Mouse (Mus musculus) heart, embryonic 13.5 days (tissue): ENCODE measurements around the gene Pgm2l1. TPM values are rescaled to one million over a fixed set of nuclear protein-coding genes. Genes with fewer than 3 reads are reported as not detected.

ENCODE experiments used
- ATAC-seq: fragments of 200-750 bp; cut with Nextera tagmentation; 2 replicates; pipeline ENCODE4 v1.8.0; 2017; ENCODE audit warnings: moderate TSS enrichment; ENCODE audit not compliant: insufficient number of reproducible peaks, low FRiP score, low TSS enrichment; ENCODE audit errors: extremely low read depth
- H3K27ac ChIP-seq: fragments of 300-500 bp; sonication (generic); replicated peaks from 2 replicates; pipeline ENCODE4 v1.5.1; 2015; ENCODE audit warnings: moderate library complexity, mild to moderate bottlenecking, inconsistent platforms
- H3K27me3 ChIP-seq: fragments of 300-500 bp; sonication (generic); replicated peaks from 2 replicates; pipeline ENCODE4 v1.6.1; 2015; ENCODE audit warnings: mild to moderate bottlenecking, inconsistent platforms
- H3K36me3 ChIP-seq: fragments of 300-500 bp; sonication (generic); 2 replicates; pipeline ENCODE4 v1.6.1; 2015; ENCODE audit warnings: mild to moderate bottlenecking, inconsistent platforms
- H3K4me1 ChIP-seq: fragments of 300-500 bp; sonication (generic); 2 replicates; pipeline ENCODE4 v1.6.1; 2015; ENCODE audit warnings: inconsistent platforms
- H3K4me2 ChIP-seq: fragments of 300-500 bp; sonication (generic); 2 replicates; pipeline ENCODE4 v1.6.1; 2015; ENCODE audit warnings: inconsistent platforms, mild to moderate bottlenecking, moderate library complexity
- H3K4me3 ChIP-seq: fragments of 300-500 bp; sonication (generic); 2 replicates; pipeline ENCODE4 v1.5.1; 2015; ENCODE audit warnings: moderate library complexity, mild to moderate bottlenecking, inconsistent platforms
- H3K9ac ChIP-seq: fragments of 300-500 bp; sonication (generic); 2 replicates; pipeline ENCODE4 v1.6.1; 2015; ENCODE audit warnings: inconsistent platforms, mild to moderate bottlenecking, moderate library complexity
- H3K9me3 ChIP-seq: fragments of 300-500 bp; sonication (generic); 2 replicates; pipeline ENCODE4 v1.6.1; 2016; ENCODE audit warnings: inconsistent platforms
- WGBS: fragments of 180-500 bp; shearing (Covaris S2); methylation state at CpG from one replicate; pipeline ENCODE4 v1.1.7; 2015; ENCODE audit warnings: mixed read lengths; 5-methylcytosine and 5-hydroxymethylcytosine counted together
- polyA plus RNA-seq: library from polyadenylated mRNA; unstranded; fragments of >200 nt; fragmentation: Nextera tagmentation; extraction: Ambion mirVana; gene quantifications from 2 replicates; pipeline ENCODE4 v1.2.1, GENCODE M21; 2015

Pgm2l1 gene
- polyA plus RNA-seq, 1 experiment from 2014 or later = 2.1 TPM

GRCm38 (mm10) chr7:100296699-100297098 lies 69.5 kb downstream of the Pgm2l1 start:
- no peak for ATAC-seq
- Histone ChIP-seq H3K36me3 (peaks cover 49% of the 10 kb centered on the region), H3K27ac (no peak overlapping the region), H3K4me3 (no peak overlapping the region), H3K27me3 (no peaks in the 10 kb centered on the region), H3K9me3 (no peaks in the 10 kb centered on the region), H3K9ac (no peak overlapping the region), H3K4me1 (peaks cover 28% of the 10 kb centered on the region), H3K4me2 (no peak overlapping the region)
- WGBS = 73% methylated on average over 6 of the region's 6 CpGs

GRCm38 (mm10) chr7:100298861-100299510 lies 71.8 kb downstream of the Pgm2l1 start:
- no peaks in the 10 kb centered on the region for H3K9me3 ChIP-seq
- H3K9ac ChIP-seq = no peak overlapping the region
- H3K4me2 ChIP-seq = no peak overlapping the region
- peak overlapping the region; percentile 68 for H3K27ac ChIP-seq
- H3K4me3 ChIP-seq = no peak overlapping the region
- WGBS = 62% methylated on average over 14 of the region's 14 CpGs
- no peak for ATAC-seq
- peaks cover 34% of the 10 kb centered on the region for H3K36me3 ChIP-seq
- peaks cover 40% of the 10 kb centered on the region for H3K4me1 ChIP-seq
- H3K27me3 ChIP-seq = no peaks in the 10 kb centered on the region

- peaks cover 19% of the 10 kb centered on the region; the same call in 1 of the 2 replicates for H3K36me3 ChIP-seq
- H3K9me3 ChIP-seq = no peaks in the 10 kb centered on the region
- ATAC-seq = no peak; the same call in 1 of the 2 replicates
- H3K4me1 ChIP-seq = peaks cover 40% of the 10 kb centered on the region
- no peak overlapping the region for H3K9ac ChIP-seq
- H3K27me3 ChIP-seq = no peaks in the 10 kb centered on the region
- no peak overlapping the region for H3K4me3 ChIP-seq
- no peak overlapping the region for H3K4me2 ChIP-seq
- WGBS = 27% methylated on average over 3 of the region's 3 CpGs
- H3K27ac ChIP-seq = peak overlapping the region; percentile 80
Observed at GRCm38 (mm10) chr7:100301390-100301789, 74.2 kb downstream of the Pgm2l1 start.

DNA sequence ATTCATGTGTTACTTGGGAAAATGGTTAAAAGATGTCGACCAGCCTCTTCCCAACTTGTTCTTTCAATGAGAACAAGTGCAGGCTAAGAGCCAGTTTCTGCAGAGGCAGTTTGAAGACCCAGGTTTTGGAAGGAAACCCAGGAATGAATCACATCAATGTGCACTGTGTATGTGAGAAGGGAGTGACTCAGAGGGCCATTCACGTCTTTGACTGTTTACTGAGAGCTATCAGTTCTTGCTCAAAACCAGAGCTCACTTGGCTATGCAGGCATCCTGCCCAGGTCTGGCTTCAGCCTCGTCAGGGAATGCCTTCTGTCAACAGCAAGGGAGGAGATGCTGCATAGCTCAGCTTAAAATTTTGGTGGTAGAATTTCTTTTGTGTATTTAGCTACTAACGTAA lies 75.1 kb downstream of the Pgm2l1 start:
- no peaks in the 10 kb centered on the region for H3K9me3 ChIP-seq
- H3K4me3 ChIP-seq = no peak overlapping the region
- H3K36me3 ChIP-seq = peaks cover 12% of the 10 kb centered on the region; the same call in 1 of the 2 replicates
- no peak; the same call in 1 of the 2 replicates for ATAC-seq
- 39% methylated on average over 4 of the region's 4 CpGs for WGBS
- no peak overlapping the region for H3K4me2 ChIP-seq
- peak overlapping the region; percentile 15; the same call in 1 of the 2 replicates for H3K9ac ChIP-seq
- H3K27me3 ChIP-seq = no peaks in the 10 kb centered on the region
- H3K4me1 ChIP-seq = peaks cover 40% of the 10 kb centered on the region
- H3K27ac ChIP-seq = peak overlapping the region; percentile 80

DNA sequence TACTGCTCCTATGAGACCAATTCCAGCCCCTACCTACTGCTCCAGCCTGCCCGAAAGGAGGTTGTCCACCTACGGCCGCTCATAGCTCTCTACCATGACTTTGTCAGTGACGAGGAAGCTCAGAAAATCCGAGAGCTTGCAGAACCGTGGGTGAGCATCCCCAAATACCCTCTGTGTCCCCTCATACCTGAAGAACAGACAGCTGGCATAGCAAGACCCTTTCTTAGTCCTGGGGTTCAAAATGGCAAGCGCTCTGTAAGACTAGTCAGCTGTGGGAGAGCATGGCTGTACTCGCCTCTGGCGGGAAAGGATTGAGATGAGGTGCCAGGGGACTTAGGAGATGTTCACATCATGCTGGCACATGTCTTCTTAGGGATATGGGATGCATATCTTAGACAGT lies 78.7 kb downstream of the Pgm2l1 start:
- Histone ChIP-seq H3K9me3 (no peaks in the 10 kb centered on the region), H3K4me1 (peaks cover 43% of the 10 kb centered on the region), H3K27ac (no peak overlapping the region), H3K36me3 (no peaks in the 10 kb centered on the region), H3K4me2 (no peak overlapping the region), H3K4me3 (no peak overlapping the region), H3K9ac (no peak overlapping the region), H3K27me3 (no peaks in the 10 kb centered on the region)
- ATAC-seq = no peak
- WGBS = 87% methylated on average over 9 of the region's 9 CpGs

DNA sequence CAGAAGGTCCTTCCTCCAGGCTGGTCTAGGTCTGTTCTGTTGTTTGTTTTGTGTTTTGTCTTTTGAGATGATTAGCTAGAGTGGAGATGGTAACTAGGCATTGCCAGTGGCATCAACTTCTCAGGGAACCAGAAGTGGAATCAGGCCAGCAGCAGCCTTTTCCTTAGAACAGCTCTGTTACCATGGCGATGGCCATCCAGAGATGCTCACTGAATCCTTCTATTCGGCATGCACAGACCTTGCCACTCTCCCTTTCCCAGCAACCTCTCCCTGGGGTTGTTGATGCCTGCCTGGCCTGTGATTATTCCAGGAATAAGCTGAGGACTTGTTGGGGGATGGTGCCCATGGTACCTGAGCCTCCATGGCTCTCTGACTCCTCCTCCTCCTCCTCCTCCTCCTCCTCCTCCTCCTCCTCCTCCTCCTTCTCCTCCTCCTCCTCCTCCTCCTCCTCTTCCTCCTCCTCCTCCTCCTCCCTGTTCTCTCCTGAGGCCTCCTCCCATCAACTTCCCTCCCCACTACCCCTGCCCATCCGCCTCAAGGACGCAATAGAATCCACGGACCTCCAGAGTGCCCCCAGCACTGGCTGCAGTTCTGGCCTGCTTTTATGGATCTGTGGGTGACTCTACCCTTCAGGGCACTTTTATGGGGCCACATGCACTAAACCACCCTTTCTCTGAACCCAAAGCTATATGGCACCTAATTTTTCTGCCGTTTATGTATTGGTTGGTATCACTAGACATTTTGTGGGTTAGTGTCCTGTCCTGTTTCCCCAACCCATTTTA lies 80.9 kb downstream of the Pgm2l1 start:
- no peak for ATAC-seq
- peaks cover 1% of the 10 kb centered on the region for H3K36me3 ChIP-seq
- no peak overlapping the region for H3K4me3 ChIP-seq
- H3K27me3 ChIP-seq = no peaks in the 10 kb centered on the region
- no peak overlapping the region for H3K4me2 ChIP-seq
- 71% methylated on average over 6 of the region's 6 CpGs for WGBS
- H3K4me1 ChIP-seq = peaks cover 30% of the 10 kb centered on the region
- no peaks in the 10 kb centered on the region for H3K9me3 ChIP-seq
- H3K27ac ChIP-seq = no peak overlapping the region
- H3K9ac ChIP-seq = no peak overlapping the region; the same call in 1 of the 2 replicates

DNA sequence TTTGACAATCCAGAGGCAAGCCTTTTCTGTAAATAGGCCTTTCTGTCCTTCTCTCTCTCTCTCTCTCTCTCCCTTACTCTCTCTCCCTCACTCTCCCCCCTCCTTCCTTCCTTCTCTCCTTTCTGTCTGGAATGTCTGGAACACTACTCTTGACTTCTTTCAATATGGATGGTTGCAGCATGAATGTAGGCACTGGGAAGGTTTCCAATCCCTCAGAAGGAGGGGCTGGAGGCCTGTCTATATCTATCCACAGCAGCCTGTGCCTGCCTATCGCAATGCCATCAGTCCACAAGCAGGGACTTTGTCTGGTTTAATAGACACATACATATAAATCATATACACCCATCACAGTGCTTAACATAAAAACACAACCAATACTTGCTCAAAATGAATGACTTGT lies 82.0 kb downstream of the Pgm2l1 start:
- H3K36me3 ChIP-seq = peaks cover 4% of the 10 kb centered on the region
- no peaks in the 10 kb centered on the region for H3K9me3 ChIP-seq
- H3K4me2 ChIP-seq = no peak overlapping the region
- WGBS = 22% methylated on average over 1 of the region's 1 CpGs
- H3K27me3 ChIP-seq = no peaks in the 10 kb centered on the region
- no peak overlapping the region for H3K4me3 ChIP-seq
- H3K9ac ChIP-seq = peak overlapping the region; percentile 12; the same call in 1 of the 2 replicates
- peak overlapping the region; percentile 68 for H3K27ac ChIP-seq
- peaks cover 30% of the 10 kb centered on the region for H3K4me1 ChIP-seq
- peak; percentile 37; the same call in 1 of the 2 replicates for ATAC-seq

DNA sequence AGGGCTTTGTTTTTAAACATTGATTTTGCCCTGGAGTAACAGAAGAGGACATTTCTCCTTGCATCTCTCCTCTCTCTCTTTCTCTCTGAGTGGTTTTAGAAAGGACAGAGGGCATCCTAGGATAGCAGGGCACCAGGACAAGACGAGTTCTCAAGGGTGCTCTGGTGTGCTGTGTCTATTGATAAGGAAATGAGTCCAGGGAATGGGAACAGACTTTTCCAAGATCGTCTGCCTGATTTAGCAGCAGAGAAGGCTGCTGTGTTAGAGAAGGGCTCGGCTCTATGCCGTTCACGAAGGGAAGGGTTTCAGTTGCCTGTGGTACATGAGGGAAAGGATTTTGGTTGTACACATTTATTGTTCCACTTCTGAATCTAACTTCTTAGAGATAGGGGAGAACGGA lies 82.5 kb downstream of the Pgm2l1 start:
- Histone ChIP-seq H3K9me3 (no peaks in the 10 kb centered on the region), H3K4me1 (peaks cover 30% of the 10 kb centered on the region), H3K4me3 (no peak overlapping the region), H3K36me3 (peaks cover 8% of the 10 kb centered on the region), H3K27ac (peak overlapping the region; percentile 68), H3K9ac (peak overlapping the region; percentile 16; the same call in 1 of the 2 replicates), H3K4me2 (0 out of 2 replicates have a peak overlapping the region, but pooled peaks have one; percentile 13), H3K27me3 (no peaks in the 10 kb centered on the region)
- 22% methylated on average over 6 of the region's 6 CpGs for whole genome bisulfite sequencing
- no peak for ATAC-seq

- no peak for ATAC-seq
- Histone ChIP-seq H3K36me3 (peaks cover 14% of the 10 kb centered on the region), H3K9ac (0 out of 2 replicates have a peak overlapping the region, but pooled peaks have one; percentile 14), H3K4me2 (no peak overlapping the region), H3K27ac (peak overlapping the region; percentile 68; the same call in 1 of the 2 replicates), H3K27me3 (no peaks in the 10 kb centered on the region), H3K9me3 (no peaks in the 10 kb centered on the region), H3K4me1 (peaks cover 30% of the 10 kb centered on the region), H3K4me3 (no peak overlapping the region)
- 75% methylated on average over 12 of the region's 12 CpGs for WGBS
Observed at GRCm38 (mm10) chr7:100310290-100310689, 83.1 kb downstream of the Pgm2l1 start.

DNA sequence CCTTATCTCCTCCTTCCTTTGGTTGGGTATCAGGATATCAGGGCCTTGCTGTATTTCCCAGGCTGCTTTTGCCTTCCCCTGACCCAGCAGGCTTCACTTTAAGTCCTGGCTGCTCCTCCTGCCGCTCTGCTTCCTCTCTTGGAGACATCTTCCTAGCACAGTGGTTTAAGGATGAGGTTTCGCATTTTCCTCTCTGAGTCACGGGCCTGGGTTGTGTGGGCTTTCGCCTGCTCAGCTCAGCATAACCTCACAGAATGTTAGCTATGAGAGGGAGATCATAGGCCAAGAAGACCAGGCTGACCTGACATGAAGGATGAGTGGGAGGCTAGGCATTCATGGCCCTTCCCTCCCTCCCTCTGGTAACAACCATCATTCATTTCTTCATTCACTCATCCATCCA lies 85.5 kb downstream of the Pgm2l1 start:
- Histone ChIP-seq H3K4me2 (no peak overlapping the region), H3K27ac (no peak overlapping the region), H3K36me3 (peaks cover 38% of the 10 kb centered on the region), H3K9me3 (no peaks in the 10 kb centered on the region), H3K4me1 (peaks cover 30% of the 10 kb centered on the region), H3K27me3 (no peaks in the 10 kb centered on the region), H3K4me3 (no peak overlapping the region), H3K9ac (no peak overlapping the region)
- ATAC-seq = no peak
- 59% methylated on average over 4 of the region's 4 CpGs for WGBS

DNA sequence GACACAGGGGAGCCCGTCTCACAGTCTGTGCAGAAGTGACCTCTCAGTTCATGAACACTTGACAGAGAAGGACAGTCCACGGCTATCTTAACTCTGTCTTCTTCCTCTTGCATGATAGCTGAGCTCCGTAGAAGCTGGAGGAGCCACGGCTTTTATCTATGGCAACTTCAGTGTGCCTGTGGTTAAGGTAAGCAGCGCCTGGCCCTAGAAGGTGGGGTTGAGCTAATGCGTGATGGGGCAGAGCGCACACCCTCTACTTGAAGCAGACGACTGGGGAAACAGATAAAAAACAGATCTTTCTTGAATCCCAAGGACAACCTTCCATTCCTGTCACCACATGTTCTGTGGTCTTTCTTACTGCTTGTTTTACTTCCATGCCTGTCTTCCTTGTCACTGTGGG lies 89.7 kb downstream of the Pgm2l1 start:
- ATAC-seq = no peak
- H3K4me1 ChIP-seq = peaks cover 3% of the 10 kb centered on the region; the same call in 1 of the 2 replicates
- no peak overlapping the region for H3K9ac ChIP-seq
- no peak overlapping the region for H3K4me3 ChIP-seq
- H3K27me3 ChIP-seq = no peaks in the 10 kb centered on the region
- H3K36me3 ChIP-seq = peaks cover 62% of the 10 kb centered on the region
- H3K9me3 ChIP-seq = no peaks in the 10 kb centered on the region
- no peak overlapping the region for H3K4me2 ChIP-seq
- no peak overlapping the region for H3K27ac ChIP-seq
- 56% methylated on average over 8 of the region's 8 CpGs for WGBS
